Mouse (Mus musculus): Measurements from ENCODE around the gene Csrnp3.

The Csrnp3 gene

DNA sequence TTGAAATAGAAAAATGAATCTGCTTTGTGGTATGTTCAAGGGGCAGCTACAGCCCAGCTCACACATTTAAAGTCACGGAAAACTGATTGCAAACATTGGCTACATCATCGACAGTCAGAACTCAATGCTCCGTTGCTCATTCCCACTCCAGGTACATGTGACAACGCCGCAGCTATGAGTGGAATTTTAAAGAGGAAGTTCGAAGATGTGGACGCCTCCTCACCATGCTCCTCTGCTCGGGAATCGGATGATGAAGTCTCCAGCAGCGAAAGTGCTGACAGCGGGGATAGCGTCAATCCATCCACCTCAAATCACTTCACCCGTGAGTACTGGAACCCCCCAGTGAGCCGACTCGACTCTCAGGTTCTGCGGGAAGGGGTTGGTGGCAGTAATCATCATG is 103.2 kb downstream of the Csrnp3 start:
- DNase-seq (ENCODE audit: low read depth, low spot score): no peak

DNA sequence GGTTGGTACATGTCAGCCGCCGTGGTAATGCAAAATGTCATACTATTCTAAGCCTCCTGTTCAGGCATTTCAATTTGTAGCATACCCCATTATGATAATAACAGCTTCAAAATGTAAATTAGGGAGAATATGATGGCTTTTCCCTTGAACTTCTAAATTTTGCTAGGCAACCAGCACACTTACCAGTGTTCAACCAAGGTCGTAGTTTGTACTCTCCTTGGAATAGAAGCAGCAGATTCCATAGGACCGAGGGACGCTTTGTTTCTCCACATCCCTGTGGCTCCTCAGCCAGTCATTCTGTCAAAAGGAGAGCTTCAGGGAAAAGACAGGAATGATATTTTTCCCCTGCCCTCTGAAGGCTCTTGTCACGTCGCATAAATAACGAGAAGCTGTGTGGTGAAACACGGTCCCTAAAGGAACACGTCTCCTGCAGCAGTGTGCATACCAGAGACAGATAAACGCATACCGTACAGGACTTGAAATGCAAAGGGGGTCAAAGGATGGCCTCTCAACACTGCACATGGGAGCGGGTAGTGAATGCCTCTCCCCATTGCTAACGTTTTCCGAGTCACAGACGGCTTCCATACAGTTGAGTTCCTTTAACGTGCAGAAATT is 108.3 kb downstream of the Csrnp3 start:
- DNase-seq (ENCODE audit: low read depth, low spot score): no peak

DNA sequence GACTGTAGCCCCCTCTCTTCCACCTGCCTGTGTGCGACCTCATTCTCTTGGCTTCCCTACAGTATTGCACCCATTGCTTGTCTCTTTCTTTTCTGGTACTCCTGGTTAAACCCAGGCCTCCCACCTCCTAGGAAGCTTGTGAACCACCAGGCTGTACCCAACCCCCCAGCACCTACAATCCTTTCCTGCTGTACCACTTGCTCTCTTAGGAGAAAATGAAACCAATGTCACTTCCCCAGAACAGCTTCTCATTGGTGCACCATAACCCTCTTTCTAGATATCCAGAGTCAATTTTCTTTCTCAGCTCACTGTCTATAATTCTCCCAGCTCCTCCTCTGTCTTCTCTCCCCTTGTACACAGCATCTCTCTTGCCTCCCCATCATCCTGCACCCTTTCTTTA is 110.2 kb downstream of the Csrnp3 start:
- no peak for DNase-seq (ENCODE audit: low read depth, low spot score)

DNA sequence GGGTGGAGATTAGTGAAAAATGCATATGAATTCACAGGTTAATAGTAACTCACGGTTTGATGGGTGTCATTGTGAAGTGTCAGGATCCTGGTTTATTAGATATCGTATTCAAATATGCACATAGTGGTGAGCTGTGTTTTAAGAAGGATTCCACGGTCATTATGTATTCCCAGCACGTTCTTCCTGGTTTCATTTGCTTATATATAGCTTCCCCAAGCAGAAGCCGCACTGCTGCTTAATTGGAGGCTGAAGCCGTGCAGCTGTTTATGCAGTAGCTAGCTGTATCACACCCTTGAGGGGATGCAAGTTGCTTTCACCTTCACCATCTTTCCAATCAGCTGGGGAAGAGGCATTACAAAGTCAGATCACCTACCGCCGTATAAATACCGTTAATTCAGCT is 111.2 kb downstream of the Csrnp3 start:
- DNase-seq (ENCODE audit: low read depth, low spot score): no peak

DNA sequence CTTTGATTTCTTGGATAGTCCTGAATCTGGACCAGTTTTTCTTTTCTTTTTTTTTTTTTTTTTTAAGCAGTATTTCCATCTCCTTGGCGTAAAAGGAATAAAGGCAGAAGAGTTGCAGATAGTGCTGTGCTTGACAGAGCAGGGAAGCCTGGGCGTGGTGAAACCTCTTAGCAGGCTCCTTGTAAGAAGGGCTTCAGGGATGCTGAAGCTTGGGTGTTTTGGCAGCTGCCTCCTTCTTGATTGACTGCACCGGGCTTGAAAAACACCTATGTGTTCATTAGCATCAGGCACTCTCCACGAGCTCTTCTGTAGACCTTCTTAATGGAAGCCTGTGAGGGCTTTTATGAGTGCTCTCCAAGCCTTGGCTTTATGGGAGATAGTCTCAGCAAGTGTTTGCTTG is 117.9 kb downstream of the Csrnp3 start:
- no peak for DNase-seq (ENCODE audit: low read depth, low spot score)

DNA sequence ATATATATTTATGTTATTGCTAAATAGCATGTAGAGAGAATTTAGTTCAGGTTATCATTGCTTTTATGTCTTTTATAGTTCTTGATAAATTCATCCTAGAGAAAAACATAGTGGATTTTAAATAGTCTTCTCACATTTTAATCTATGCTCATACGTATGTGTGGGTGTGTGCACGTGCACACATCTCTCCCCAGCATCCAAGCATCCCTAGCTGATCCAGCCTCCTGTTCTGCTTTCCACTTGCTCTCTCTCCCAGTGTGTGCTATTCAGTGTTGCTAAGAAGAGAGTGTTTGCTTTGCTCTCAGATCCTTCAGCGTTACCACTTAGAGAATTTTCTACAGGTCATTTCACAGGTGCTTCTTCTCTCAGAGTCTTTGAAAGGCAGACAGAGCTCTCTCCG is 123.2 kb downstream of the Csrnp3 start:
- DNase-seq (ENCODE audit: low read depth, low spot score): no peak

DNA sequence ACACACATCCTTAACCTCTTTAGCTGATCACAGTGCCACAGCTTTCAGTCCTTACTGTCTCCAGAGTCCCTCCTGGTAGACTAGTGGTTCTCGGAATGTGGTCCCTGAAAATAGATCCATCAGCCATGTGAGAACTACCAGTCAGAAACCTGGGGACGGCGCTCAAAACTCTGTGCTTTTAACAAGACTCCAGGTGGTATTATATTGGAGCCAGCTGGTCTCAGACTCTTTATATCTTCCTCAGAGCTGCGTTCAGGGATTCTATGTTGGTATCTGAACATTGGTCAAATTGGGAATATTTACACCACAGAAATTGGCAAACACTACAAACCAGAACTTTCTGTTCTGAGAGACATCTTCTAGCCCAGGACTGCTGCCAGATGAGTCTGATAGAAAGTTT is 128.3 kb downstream of the Csrnp3 start:
- DNase-seq (ENCODE audit: low read depth, low spot score): no peak

DNA sequence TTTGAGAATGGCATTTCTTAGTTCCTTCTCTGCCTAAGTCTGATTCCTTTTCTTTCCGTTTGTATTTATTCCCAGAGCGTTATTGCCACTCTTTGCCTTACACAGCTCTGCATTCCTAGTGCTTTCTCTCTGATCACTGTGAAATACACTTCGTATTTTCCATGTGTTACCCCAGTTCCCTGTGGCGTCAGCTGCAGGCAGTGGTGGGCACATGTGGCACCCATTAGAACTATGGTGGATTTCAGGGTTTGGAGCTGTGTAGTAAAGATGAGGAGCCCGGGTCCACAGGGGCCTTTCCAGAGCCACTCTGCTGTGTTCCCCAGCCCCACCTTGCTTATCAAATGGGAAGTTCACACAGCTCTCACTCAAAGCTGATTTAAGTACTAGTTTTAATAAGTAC is 129.8 kb downstream of the Csrnp3 start:
- DNase-seq (ENCODE audit: low read depth, low spot score): no peak

DNA sequence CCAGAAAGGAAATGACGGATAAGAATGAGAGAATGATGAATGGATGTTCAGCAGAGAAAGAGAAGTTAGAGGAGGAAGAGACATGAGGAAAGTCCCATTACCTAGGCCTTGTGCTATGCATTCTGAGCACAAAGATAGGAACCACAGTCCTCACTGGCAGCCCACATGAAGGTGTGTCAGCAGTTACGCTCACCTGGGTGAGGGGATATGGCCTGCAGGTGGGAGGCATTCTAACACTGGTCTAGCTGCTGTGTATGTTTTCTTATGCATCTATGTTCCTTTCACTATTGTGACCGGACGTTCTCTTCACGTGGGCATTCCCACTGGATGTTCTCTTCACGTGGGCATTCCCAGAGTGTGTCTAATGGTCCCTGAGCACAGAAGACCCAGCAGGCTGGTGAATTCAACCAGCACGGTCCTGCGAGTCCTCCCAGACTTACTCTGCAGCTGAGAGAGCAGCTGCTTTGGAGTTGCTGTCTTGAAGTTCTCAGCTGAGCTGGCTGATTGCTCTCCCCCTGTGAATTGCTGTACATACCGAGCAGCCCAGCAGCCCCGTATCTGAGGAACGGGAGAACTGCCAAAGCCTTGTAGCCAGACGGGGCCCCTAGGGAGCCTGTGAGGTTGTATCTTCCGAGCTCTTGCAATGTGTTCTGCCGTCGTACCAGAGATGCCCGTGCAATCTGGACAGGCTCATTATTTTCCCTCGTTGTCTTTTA is 133.9 kb downstream of the Csrnp3 start:
- DNase-seq (ENCODE audit: low read depth, low spot score): no peak

DNA sequence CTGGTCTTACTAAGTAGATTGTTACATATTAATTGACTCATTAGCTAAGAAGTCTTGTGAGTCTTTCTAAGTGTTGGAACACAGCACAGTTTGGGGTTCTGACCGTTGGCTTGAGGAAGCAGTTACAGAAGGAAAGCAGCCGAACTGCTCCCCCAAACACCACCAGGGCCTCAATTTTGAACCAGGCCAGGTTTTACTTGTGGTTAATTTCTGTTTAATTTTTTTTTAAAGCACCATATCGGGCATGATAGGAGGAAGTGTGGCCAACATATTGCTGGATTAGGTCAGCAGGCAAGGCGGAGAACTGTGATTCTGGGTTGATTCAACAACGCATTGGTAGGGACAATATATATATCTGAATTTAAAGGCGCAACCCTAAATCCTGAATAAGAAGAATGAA is 135.9 kb downstream of the Csrnp3 start:
- no peak for DNase-seq (ENCODE audit: low read depth, low spot score)

DNA sequence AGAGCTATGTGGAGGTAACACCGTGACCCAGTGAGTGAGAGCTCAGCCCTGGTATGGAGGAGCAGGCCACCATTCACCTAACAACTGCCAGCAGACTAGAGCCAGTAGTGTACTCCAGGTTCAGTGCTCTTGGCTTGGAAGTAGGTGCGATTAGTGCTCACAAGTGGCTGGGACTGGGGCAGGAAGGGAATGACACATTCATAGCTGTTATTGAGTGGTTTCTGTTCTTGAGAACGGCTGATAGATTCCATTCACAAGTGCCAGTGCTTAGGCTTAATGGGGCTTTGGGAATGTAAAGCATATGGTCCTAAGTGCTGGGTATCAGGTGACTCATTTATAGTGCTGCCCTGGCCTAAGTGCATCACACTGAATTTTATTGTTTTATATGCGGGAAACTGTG is 136.4 kb downstream of the Csrnp3 start:
- no peak for DNase-seq (ENCODE audit: low read depth, low spot score)

DNA sequence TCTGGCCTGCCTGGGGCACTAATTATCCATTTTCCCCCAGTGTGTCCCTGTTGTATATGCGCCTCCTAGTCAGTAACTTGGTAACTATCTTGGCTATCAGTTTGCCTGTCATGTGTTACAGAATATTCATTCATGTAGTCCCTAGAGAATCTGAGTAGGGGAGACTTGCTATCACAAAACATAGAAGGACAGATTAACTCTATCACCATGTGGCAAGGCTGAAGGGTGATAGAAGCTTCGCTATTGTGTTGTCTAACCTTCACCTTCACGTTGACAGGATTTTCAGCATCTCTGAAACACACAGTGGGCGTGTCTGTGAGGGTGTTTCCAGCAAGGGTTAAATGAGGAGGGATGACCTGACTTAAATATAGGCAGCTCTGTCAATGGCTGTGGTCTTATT is 140.1 kb downstream of the Csrnp3 start:
- no peak for DNase-seq (ENCODE audit: low read depth, low spot score)

DNA sequence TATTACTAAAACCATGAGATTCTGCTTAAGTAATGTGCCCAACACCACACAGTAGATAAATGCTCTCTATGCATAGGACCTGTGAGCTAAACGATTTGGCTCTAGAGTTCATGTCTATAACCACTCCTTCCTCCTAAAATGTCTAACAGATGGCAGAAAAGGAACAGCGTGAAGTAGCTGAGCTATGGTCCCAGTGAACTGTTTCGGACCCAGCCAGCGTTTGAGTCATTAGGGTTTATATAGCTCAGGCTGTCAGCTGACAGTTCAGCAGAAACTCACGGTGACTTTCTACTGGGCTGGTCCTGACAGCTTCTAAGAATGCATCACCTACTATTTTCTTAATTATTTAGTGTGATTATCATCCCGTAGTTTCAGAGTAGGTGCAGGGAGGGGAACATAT is 141.5 kb downstream of the Csrnp3 start:
- no peak for DNase-seq (ENCODE audit: low read depth, low spot score)

DNA sequence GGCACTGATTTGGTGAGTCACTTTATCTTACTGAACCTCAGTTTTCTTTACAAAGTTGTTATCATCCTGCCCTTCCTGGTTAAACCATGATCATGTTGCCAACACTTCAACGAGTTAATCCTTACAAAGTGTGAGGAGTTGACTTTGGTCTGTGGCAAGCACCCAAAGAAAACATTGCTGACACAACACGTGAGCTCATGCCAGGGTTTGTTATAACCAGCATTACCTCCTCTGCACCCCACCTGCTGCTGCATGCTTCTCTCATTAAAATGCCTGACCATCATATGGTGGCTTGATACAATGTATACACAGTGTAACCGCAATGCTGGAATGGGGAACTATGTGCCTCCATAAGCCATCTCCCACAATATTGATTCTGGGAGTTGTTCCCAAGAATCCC is 142.0 kb downstream of the Csrnp3 start:
- no peak for DNase-seq (ENCODE audit: low read depth, low spot score)

DNA sequence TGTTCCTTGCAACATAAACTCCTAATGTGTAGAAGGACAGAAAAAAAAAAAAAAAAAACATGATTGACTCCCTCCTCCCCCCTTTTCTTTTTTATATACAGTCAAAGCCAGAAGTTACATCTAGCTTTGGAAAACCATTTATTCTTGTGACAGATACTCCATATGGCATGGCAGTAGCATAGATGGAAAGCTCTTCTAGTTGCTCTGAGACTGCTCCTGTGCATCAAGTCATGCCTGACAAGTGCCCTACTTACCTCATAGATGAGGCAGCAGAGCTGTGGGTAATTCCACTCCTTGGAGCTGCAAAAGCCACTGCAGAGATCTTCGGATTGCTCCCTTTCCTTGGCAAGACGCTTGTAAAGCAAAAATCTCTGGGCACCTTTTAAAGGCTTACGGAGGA is 143.2 kb downstream of the Csrnp3 start:
- no peak for DNase-seq (ENCODE audit: low read depth, low spot score)

DNA sequence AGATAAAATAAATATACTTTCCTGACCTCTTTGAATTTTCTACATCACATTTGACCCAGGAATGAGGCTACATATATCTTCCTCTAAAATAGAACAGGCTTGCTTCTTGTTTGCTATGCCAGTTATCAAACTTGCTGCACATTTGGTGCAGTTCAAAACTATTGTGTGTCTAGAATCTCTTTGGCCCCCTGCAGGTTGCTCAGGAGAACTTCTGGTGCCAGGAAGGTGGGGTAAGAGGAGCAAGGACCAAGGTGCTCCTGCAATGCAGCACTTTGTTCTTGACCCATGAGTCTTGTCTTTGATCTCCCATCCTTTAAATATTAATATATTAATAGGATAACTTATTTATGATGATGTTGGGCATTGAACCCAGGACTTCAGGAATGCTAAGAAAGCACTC is 144.5 kb downstream of the Csrnp3 start:
- peak; percentile 40 for DNase-seq (ENCODE audit: low read depth, low spot score)

DNA sequence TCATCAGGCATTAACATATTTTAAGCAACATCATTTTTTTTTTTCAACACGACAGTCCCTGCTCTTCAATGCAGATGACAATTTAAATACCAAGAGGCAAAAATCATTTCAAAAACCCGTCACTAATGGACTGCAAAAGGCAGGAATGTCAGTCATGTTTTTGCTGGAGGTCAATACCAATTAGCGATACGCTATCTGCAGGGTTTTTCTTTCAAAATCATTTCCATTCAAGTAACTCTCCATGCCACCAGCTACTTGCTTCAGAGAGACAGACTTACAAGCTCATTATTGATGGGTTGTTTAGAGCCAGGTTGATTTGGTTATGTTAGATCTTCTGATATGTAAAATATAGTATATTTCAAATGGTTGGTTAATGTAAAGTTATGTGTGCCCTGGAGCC is 145.2 kb downstream of the Csrnp3 start:
- DNase-seq (ENCODE audit: low read depth, low spot score): no peak

DNA sequence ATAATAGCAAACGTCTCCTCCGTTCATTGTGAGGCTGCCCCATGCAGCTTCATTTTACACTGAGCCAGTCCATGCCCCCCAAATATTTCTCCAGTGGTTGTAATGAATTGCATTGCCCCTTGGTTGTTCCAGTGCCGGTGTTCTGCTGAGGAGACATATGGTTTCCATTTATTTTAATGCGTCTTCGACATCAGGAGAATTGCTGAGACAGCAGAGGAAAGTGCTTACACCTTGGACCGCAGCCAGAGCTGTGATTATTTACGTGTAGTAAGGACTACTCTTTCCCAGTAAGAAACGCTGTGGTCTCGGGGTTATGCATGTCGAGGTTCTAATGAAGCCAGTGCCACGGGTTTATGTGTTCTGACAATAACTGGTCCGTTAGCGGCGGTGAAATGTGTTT is 147.8 kb downstream of the Csrnp3 start:
- DNase-seq (ENCODE audit: low read depth, low spot score): no peak

DNA sequence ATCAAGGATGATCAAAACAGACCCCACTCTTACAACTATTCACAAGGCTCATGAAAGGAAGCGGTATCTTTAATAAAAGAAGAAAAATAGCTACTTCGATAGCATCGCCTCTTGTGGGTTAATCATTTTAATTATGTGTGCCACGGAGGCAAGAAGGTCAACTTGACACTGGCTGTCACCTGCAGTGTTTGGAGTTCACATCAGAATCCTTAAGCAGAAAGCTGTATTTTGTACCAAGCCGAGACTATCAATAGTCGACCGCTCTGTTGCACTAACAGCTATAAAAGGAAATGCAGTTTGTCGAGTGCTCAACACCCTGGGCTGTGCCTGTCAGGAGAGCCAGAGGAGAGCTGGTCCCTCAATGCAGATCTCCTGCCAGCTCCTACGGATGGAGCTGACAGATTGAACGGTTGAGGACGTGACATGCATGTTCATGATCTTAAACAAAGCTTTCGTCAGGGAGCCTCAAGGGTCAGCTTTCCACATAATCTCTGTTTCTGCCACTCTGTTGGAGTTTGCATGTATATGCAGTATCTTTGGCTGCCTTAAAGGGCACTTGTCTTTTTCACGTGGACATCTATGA is 149.4 kb downstream of the Csrnp3 start:
- no peak for DNase-seq (ENCODE audit: low read depth, low spot score)

DNA sequence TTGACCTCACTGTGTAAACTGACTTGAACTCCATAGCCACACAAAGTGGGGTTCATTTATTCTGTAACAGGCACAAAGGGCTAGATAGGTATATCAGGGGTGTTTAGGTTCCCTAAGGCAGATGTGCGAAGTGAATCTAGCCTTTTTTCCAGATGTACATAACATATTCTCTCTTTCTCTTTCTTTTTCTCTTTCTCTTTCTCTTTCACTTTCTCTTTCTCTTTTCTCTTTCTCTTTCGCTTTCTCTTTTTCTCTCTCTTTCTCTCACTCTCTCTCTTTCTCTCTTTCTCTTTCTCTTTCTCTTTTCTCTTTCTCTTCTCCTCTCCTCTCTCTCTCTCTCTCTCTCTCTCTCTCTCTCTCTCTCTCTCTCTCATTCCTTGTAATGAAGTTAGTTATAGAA is 153.2 kb downstream of the Csrnp3 start:
- DNase-seq (ENCODE audit: low read depth, low spot score): no peak

DNA sequence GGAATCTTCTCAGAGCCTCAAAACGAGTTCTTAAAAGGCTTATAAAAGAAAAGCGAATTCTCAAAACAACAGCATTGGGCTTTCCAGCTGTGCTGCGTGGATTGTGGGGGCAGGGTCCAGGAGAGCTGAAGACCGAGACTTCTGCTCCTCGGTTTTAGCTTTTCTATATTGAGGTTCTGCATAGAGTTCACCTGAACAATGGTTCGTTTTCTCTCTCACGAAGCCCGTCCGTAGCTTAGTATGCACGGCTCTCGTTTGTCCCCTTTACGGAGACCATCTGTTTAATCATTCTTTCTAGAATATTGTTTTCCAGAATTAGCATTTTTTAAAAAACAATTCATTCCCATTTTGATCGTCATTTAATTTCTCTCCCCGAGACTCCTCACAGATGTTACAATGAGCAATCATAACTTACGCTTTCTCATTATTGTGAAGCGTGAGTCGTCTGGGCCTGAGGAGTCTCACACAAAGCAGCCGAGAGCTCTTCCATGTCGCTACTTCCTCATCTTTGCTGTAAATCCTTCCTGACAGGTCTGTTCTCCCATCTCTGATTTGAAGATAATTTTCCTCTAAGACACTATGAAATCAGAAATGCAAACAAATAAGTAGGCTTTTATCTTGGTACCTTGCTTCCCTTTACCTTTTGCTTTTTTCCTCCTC is 163.6 kb downstream of the Csrnp3 start:
- DNase-seq (ENCODE audit: low read depth, low spot score): no peak

DNA sequence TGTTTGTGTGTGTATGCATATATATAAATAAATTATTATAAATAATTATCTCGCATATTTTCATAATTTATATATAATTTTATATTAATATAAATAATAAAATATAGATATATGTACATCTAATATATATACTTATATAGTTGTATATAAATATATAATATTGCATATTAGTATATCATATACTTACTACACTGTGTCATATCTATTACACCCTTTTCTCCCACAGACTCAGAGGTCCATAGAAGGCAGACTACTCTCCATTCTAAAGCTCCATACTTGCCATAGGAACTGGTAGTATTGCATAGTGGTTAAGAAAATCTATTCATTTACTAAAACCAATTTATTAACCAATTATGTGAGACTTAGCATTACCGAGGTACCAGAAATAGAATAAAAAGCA is 164.1 kb downstream of the Csrnp3 start:
- no peak for DNase-seq (ENCODE audit: low read depth, low spot score)

DNA sequence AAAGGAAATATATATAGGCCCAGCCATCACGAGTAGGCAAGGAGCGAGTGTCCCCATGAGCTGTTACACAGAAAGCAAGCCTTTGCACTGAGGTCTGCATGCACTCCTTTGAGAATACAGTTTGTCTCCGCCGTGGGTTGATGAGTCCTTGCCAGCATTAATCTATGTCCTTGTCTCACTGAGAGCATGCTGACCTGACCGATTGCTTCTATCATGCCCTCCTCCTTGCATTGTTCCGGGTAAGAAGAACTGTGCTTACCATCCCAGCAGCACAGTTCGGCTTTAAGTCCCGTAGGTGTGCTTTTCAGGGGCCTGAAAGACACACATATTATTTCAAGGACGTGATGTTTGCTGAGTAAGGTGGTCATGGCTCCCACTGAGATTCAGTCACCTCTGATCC is 173.1 kb downstream of the Csrnp3 start:
- no peak for DNase-seq (ENCODE audit: low read depth, low spot score)

Data from R1 (cell line).